Mouse (Mus musculus): ENCODE results near the gene Sptan1.

The Sptan1 gene

GRCm38 (mm10) chr2:30080181-30080800 lies 114.9 kb downstream of the Sptan1 start:
- in situ Hi-C loops (cut with MboI, MseI) = loop anchor here in 1 of 2 experiments (10.0 kb wide), 1 partner anchor 455 kb away; no protein-coding TSS in a partner anchor
